Mouse (Mus musculus) large intestine, adult 2 months (tissue): Measurements from ENCODE around the gene Mgat1. TPM values are rescaled to one million over a fixed set of nuclear protein-coding genes. Genes with fewer than 3 reads are reported as not detected.

Experiments
- polyA plus RNA-seq: library from polyadenylated mRNA; depleted of rRNA; stranded (reverse); fragments of >200 nt; gene quantifications from 2 replicates; pipeline ENCODE4 v1.2.3, GENCODE M21; 2012; rRNA removed

The Mgat1 gene
- polyA plus RNA-seq, 1 experiment, result 120 TPM

Other genes starting within 250 kb of the Mgat1 start
- gene 9930111J21Rik2, start 192.9 kb upstream of the Mgat1 start, polyA plus RNA-seq, result 0.42 and 1.9 TPM in 2 replicates
- 20.1 and 21.4 TPM in 2 replicates for gene Tgtp2, start 180.0 kb upstream of the Mgat1 start, polyA plus RNA-seq
- 26.9 and 30.2 TPM in 2 replicates for gene Ifi47, start 167.6 kb upstream of the Mgat1 start, polyA plus RNA-seq
- not detected in 2 replicates for gene Olfr1396, start 129.3 kb upstream of the Mgat1 start, polyA plus RNA-seq
- not detected in 2 replicates for gene Olfr1395, start 101.9 kb upstream of the Mgat1 start, polyA plus RNA-seq
- not detected in 2 replicates for gene Olfr1394, start 89.8 kb upstream of the Mgat1 start, polyA plus RNA-seq
- 0.10 and 0.30 TPM in 2 replicates for gene Btnl9, start 57.0 kb upstream of the Mgat1 start, polyA plus RNA-seq
- gene Zfp62, start 40.9 kb upstream of the Mgat1 start, polyA plus RNA-seq, result 1.1 and 1.8 TPM in 2 replicates
- gene Olfr1393, start 34.1 kb downstream of the Mgat1 start, polyA plus RNA-seq, result 0.19 and 0.32 TPM in 2 replicates
- gene Olfr1392, start 41.1 kb downstream of the Mgat1 start, polyA plus RNA-seq, result 0.18 and 0.29 TPM in 2 replicates
- not detected in 2 replicates for gene Olfr10, start 60.5 kb downstream of the Mgat1 start, polyA plus RNA-seq
- not detected in 2 replicates for gene Olfr1391, start 78.6 kb downstream of the Mgat1 start, polyA plus RNA-seq
- gene Olfr1390, start 91.0 kb downstream of the Mgat1 start, polyA plus RNA-seq, result not detected in 2 replicates
- gene Olfr1389, start 178.9 kb downstream of the Mgat1 start, polyA plus RNA-seq, result not detected in 2 replicates
- 0.31 and 1.8 TPM in 2 replicates for gene Olfr1388, start 192.4 kb downstream of the Mgat1 start, polyA plus RNA-seq
- not detected in 2 replicates for gene Olfr1387, start 211.2 kb downstream of the Mgat1 start, polyA plus RNA-seq
- not detected in 2 replicates for gene Olfr1386, start 220.9 kb downstream of the Mgat1 start, polyA plus RNA-seq
- not detected in 2 replicates for gene Olfr1385, start 244.9 kb downstream of the Mgat1 start, polyA plus RNA-seq